Mouse (Mus musculus) cortical plate, adult 2 months (tissue): Measurements from ENCODE around the gene Ppp1cc.

Experiments
- CTCF ChIP-seq: fragments of 200-500 bp; IDR thresholded peaks from 2 replicates; pipeline ENCODE4 v1.5.1; 2011; ENCODE audit warnings: mild to moderate bottlenecking, control low read depth, low read length; ENCODE audit not compliant: insufficient read depth; ENCODE audit errors: extremely low read depth
- POLR2A ChIP-seq: fragments of 200-500 bp; IDR thresholded peaks from 2 replicates; pipeline ENCODE4 v1.6.1; 2011; ENCODE audit warnings: mild to moderate bottlenecking, low read length, control low read depth; ENCODE audit not compliant: insufficient read depth; ENCODE audit errors: extremely low read depth

GRCm38 (mm10) chr5:122145381-122146055 lies 12.6 kb upstream of the Ppp1cc start:
- TF ChIP-seq CTCF (no peak), POLR2A (no peak)
